8 mouse cellular contexts compared by ENCODE assay signal in genomic region chr14:46821271-46821872, GRCm38 (mm10). TPM values are rescaled to one million over a fixed set of nuclear protein-coding genes. Genes with fewer than 3 reads are reported as not detected.
A peak's percentile ranks its signal among the peaks of the same experiment; 100 is the strongest.
DNase-seq lines count a peak whose midpoint lies in the region; ATAC-seq and TF ChIP-seq lines count a peak whose summit lies in the region.

No protein-coding gene starts in this region.

- peaks cover 5% of the 10 kb centered on the region for H3K4me1 ChIP-seq in testis, adult 2 months (ENCODE audit: control insufficient read depth, insufficient read depth, low read length)
- peaks cover 14% of the 10 kb centered on the region for H3K4me1 ChIP-seq in heart, embryonic 16.5 days (ENCODE audit: control insufficient read depth, insufficient read depth, low read length)
- peaks cover 14% of the 10 kb centered on the region for H3K4me1 ChIP-seq in midbrain, embryonic 10.5 days

- under 1% methylated on average over 11 of the region's 11 CpGs for WGBS in heart, embryonic 16.5 days
- WGBS in midbrain, embryonic 10.5 days, result 2% methylated on average over 11 of the region's 11 CpGs

- H3K27me3 ChIP-seq in testis, adult 2 months (ENCODE audit: control insufficient read depth, insufficient read depth, low read length), result no peaks in the 10 kb centered on the region
- H3K27me3 ChIP-seq in heart, embryonic 16.5 days (ENCODE audit: control insufficient read depth, insufficient read depth, low read length), result no peaks in the 10 kb centered on the region
- H3K27me3 ChIP-seq in midbrain, embryonic 10.5 days (ENCODE audit: low read depth, poor library complexity, severe bottlenecking), result peaks cover 18% of the 10 kb centered on the region

- no peaks in the 10 kb centered on the region for H3K9me3 ChIP-seq in heart, embryonic 16.5 days (replicated peaks; ENCODE audit: control insufficient read depth, low read length)
- H3K9me3 ChIP-seq in midbrain, embryonic 10.5 days (replicated peaks), result no peaks in the 10 kb centered on the region

- no peak for TF ChIP-seq POLR2A in testis, adult 2 months (IDR thresholded peaks at IDR 0.05; ENCODE audit: control insufficient read depth, low read depth, low read length)

- peak overlapping the region; percentile 93 for H3K4me2 ChIP-seq in heart, embryonic 16.5 days (ENCODE audit: low read depth, low read length)

- peak overlapping the region; percentile 92 for H3K9ac ChIP-seq in heart, embryonic 16.5 days (ENCODE audit: low read length)

- H3K4me3 ChIP-seq in testis, adult 2 months (ENCODE audit: control insufficient read depth, low read depth, low read length), result peak overlapping the region; percentile 98
- peak overlapping the region; percentile 85 for H3K4me3 ChIP-seq in heart, embryonic 16.5 days (ENCODE audit: low read length)
- H3K4me3 ChIP-seq in midbrain, embryonic 10.5 days, result peak overlapping the region; percentile 87

- peak overlapping the region; percentile 100 for H3K27ac ChIP-seq in testis, adult 2 months (ENCODE audit: control insufficient read depth, insufficient read depth, low read depth, low read length)
- H3K27ac ChIP-seq in heart, embryonic 16.5 days (ENCODE audit: low read length), result peak overlapping the region; percentile 93
- peak overlapping the region; percentile 92 for H3K27ac ChIP-seq in midbrain, embryonic 10.5 days (replicated peaks)

- no peak for TF ChIP-seq CTCF in testis, adult 2 months (IDR thresholded peaks at IDR 0.05; ENCODE audit: control insufficient read depth, insufficient read depth, insufficient replicate concordance, low read depth, low read length)

- no peaks in the 10 kb centered on the region; the same call in 1 of the 2 replicates for H3K36me3 ChIP-seq in testis, adult 2 months (ENCODE audit: control insufficient read depth, insufficient read depth, low read length)
- H3K36me3 ChIP-seq in heart, embryonic 16.5 days (ENCODE audit: control insufficient read depth, insufficient read depth), result peaks cover 4% of the 10 kb centered on the region
- H3K36me3 ChIP-seq in midbrain, embryonic 10.5 days, result peaks cover 13% of the 10 kb centered on the region

- no peak for DNase-seq in testis, postnatal 10 days (ENCODE audit: low spot score)
- peak; percentile 40 for DNase-seq in embryo, embryonic 10 days (ENCODE audit: low spot score)
- DNase-seq in kidney, postnatal 36 days, result peak; percentile 57 to 69
- no peak for DNase-seq in midbrain, embryonic 10.5 days (ENCODE audit: low spot score)
- no peak for DNase-seq in gastrocnemius, adult 8-10 months (ENCODE audit: low spot score in 2 of 2)
- DNase-seq in urinary bladder, postnatal 25 days (ENCODE audit: low spot score), result no peak

- no peak for ATAC-seq in heart, embryonic 16.5 days (replicated peaks; ENCODE audit: extremely low read depth, insufficient read depth, low FRiP score)

RNA-seq across cellular contexts. Expression of gene Gmfb, which starts 0.7 kb away (rescaled TPM):
- 56.6 and 69.6 TPM in 2 replicates for polyA plus RNA-seq in testis, adult 2 months (2012; rRNA removed)
- 48.3 and 53.8 TPM in 2 replicates for polyA plus RNA-seq in heart, embryonic 16.5 days (2015; fragmentation: Nextera tagmentation; extraction: Ambion mirVana)
- 97.0 and 101 TPM in 2 replicates for polyA plus RNA-seq in midbrain, embryonic 10.5 days (2016; fragmentation: Nextera tagmentation; extraction: Ambion mirVana)
- total RNA-seq in gastrocnemius, adult 8-10 months (2022), result 10 to 100 TPM; 15.3 to 20.5 (median 19.2) TPM

RNA-seq across cellular contexts. Expression of gene Cgrrf1, which starts 10.6 kb away (rescaled TPM):
- 76.9 and 78.5 TPM in 2 replicates for polyA plus RNA-seq in testis, adult 2 months (2012; rRNA removed)
- polyA plus RNA-seq in heart, embryonic 16.5 days (2015; fragmentation: Nextera tagmentation; extraction: Ambion mirVana), result 27.0 and 28.4 TPM in 2 replicates
- 36.4 and 37.6 TPM in 2 replicates for polyA plus RNA-seq in midbrain, embryonic 10.5 days (2016; fragmentation: Nextera tagmentation; extraction: Ambion mirVana)
- total RNA-seq in gastrocnemius, adult 8-10 months (2022), result 10 to 100 TPM; 50.0 to 57.8 (median 53.9) TPM

RNA-seq across cellular contexts. Expression of gene Cnih1, which starts 33.2 kb away (rescaled TPM):
- polyA plus RNA-seq in testis, adult 2 months (2012; rRNA removed), result 9.9 and 10.1 TPM in 2 replicates
- 143 and 159 TPM in 2 replicates for polyA plus RNA-seq in heart, embryonic 16.5 days (2015; fragmentation: Nextera tagmentation; extraction: Ambion mirVana)
- 208 and 222 TPM in 2 replicates for polyA plus RNA-seq in midbrain, embryonic 10.5 days (2016; fragmentation: Nextera tagmentation; extraction: Ambion mirVana)
- total RNA-seq in gastrocnemius, adult 8-10 months (2022), result 10 to 100 TPM; 52.7 to 69.3 (median 59.6) TPM

Comparison
In these comparisons a context has a peak if more than half of its experiments do, and no peak if none do; other contexts are left out.
1. DNase-seq: peak in embryo, embryonic 10 days (single experiment) and kidney, postnatal 36 days (2 of 2); none in testis, postnatal 10 days (single experiment), midbrain, embryonic 10.5 days (single experiment), gastrocnemius, adult 8-10 months (0 of 2) and urinary bladder, postnatal 25 days (single experiment).
2. RNA of gene Cnih1, which starts 33.2 kb away (polyA plus RNA-seq): 208 to 222 TPM in midbrain, embryonic 10.5 days and 143 to 159 TPM in heart, embryonic 16.5 days; 9.9 to 10.1 TPM in testis, adult 2 months; every median in the first group is over 10 times any median in the second.
3. Peak in every context shown above with its lines, with median percentiles within 50 percentile points of each other: H3K27ac ChIP-seq and H3K4me3 ChIP-seq.